Mouse (Mus musculus) cerebellum, adult 2 months (tissue): Measurements from ENCODE around the gene Wfdc6a. TPM values are rescaled to one million over a fixed set of nuclear protein-coding genes. Genes with fewer than 3 reads are reported as not detected.

Source experiments
- DNase-seq, 2 experiments: peaks; one replicate each; pipeline ENCODE4 v3.0.0; 2021
- H3K27ac ChIP-seq: fragments of 200-500 bp; 2 replicates; pipeline ENCODE4 v1.5.1; 2012; ENCODE audit warnings: low read length, control low read depth, inconsistent platforms; ENCODE audit not compliant: insufficient read depth
- H3K27me3 ChIP-seq: fragments of 200-500 bp; 2 replicates; pipeline ENCODE4 v1.6.1; 2012; ENCODE audit warnings: inconsistent platforms, mild to moderate bottlenecking, low read length, moderate library complexity; ENCODE audit not compliant: control insufficient read depth, insufficient read depth
- H3K4me1 ChIP-seq: fragments of 200-500 bp; 2 replicates; pipeline ENCODE4 v1.6.1; 2011; ENCODE audit warnings: low read length; ENCODE audit not compliant: control insufficient read depth, insufficient read depth
- H3K4me3 ChIP-seq: fragments of 200-500 bp; replicated peaks from 2 replicates; pipeline ENCODE3; 2011; ENCODE audit warnings: mild to moderate bottlenecking, low read depth, low read length, control low read depth; ENCODE audit not compliant: insufficient read depth
- CTCF ChIP-seq: fragments of 200-500 bp; IDR thresholded peaks from 2 replicates; pipeline ENCODE4 v1.5.1; 2011; ENCODE audit warnings: low read depth, mild to moderate bottlenecking, control low read depth, low read length, moderate library complexity, borderline replicate concordance; ENCODE audit not compliant: insufficient read depth
- POLR2A ChIP-seq: fragments of 200-500 bp; IDR thresholded peaks from 2 replicates; pipeline ENCODE4 v1.6.1; 2011; ENCODE audit warnings: low read length, control low read depth, borderline replicate concordance; ENCODE audit not compliant: insufficient read depth
- WGBS: fragments of 180-500 bp; shearing (Covaris S2); methylation state at CpG from one replicate; pipeline ENCODE4 v1.1.7; 2018; 5-methylcytosine and 5-hydroxymethylcytosine counted together
- polyA plus RNA-seq: library from polyadenylated mRNA; depleted of rRNA; stranded (reverse); fragments of >200 nt; gene quantifications from 2 replicates; pipeline ENCODE4 v1.2.3, GENCODE M21; 2012; rRNA removed

Wfdc6a gene
- polyA plus RNA-seq, 1 experiment = not detected

- H3K4me1 ChIP-seq = no peaks in the 10 kb centered on the region
- H3K27me3 ChIP-seq = no peaks in the 10 kb centered on the region
- no peak overlapping the region for H3K4me3 ChIP-seq
- H3K27ac ChIP-seq = no peak overlapping the region
- 73% methylated on average over 2 of the region's 2 CpGs for WGBS
- no peak for DNase-seq
- TF ChIP-seq POLR2A (no peak), CTCF (no peak)
Observed at GRCm38 (mm10) chr2:164543745-164544144, 41.5 kb downstream of the Wfdc6a start.

- H3K4me3 ChIP-seq = no peak overlapping the region
- no peaks in the 10 kb centered on the region for H3K27me3 ChIP-seq
- whole genome bisulfite sequencing = 79% methylated on average over 7 of the region's 7 CpGs
- TF ChIP-seq POLR2A (no peak), CTCF (no peak)
- DNase-seq = no peak
- H3K4me1 ChIP-seq = no peaks in the 10 kb centered on the region
- no peak overlapping the region for H3K27ac ChIP-seq
Observed at GRCm38 (mm10) chr2:164542598-164542997, 42.6 kb downstream of the Wfdc6a start.

- H3K4me3 ChIP-seq = no peak overlapping the region
- H3K4me1 ChIP-seq = no peaks in the 10 kb centered on the region
- no peaks in the 10 kb centered on the region for H3K27me3 ChIP-seq
- TF ChIP-seq CTCF (no peak), POLR2A (no peak)
- 36% methylated on average over 5 of the region's 5 CpGs for WGBS
- no peak overlapping the region for H3K27ac ChIP-seq
- DNase-seq = no peak
Observed at GRCm38 (mm10) chr2:164542132-164542531, 43.1 kb downstream of the Wfdc6a start.

GRCm38 (mm10) chr2:164540652-164541427 is 44.4 kb downstream of the Wfdc6a start:
- H3K27me3 ChIP-seq = no peaks in the 10 kb centered on the region
- no peaks in the 10 kb centered on the region for H3K4me1 ChIP-seq
- WGBS = 18% methylated on average over 8 of the region's 8 CpGs
- no peak overlapping the region for H3K27ac ChIP-seq
- no peak for TF ChIP-seq POLR2A
- TF ChIP-seq CTCF = no peak
- no peak for DNase-seq
- H3K4me3 ChIP-seq = no peak overlapping the region

GRCm38 (mm10) chr2:164537003-164537402 is 48.2 kb downstream of the Wfdc6a start:
- no peaks in the 10 kb centered on the region for H3K4me1 ChIP-seq
- H3K4me3 ChIP-seq = no peak overlapping the region
- 69% methylated on average over 4 of the region's 4 CpGs for WGBS
- no peaks in the 10 kb centered on the region for H3K27me3 ChIP-seq
- no peak for DNase-seq
- TF ChIP-seq CTCF (no peak), POLR2A (no peak)
- no peak overlapping the region for H3K27ac ChIP-seq

- 81% methylated on average over 10 of the region's 10 CpGs for WGBS
- Histone ChIP-seq H3K27me3 (no peaks in the 10 kb centered on the region), H3K4me3 (no peak overlapping the region), H3K4me1 (no peaks in the 10 kb centered on the region), H3K27ac (no peak overlapping the region)
- TF ChIP-seq POLR2A = no peak
- TF ChIP-seq CTCF = no peak
- no peak for DNase-seq
Observed at GRCm38 (mm10) chr2:164534315-164534714, 50.9 kb downstream of the Wfdc6a start.

- Histone ChIP-seq H3K27ac (no peak overlapping the region), H3K27me3 (no peaks in the 10 kb centered on the region), H3K4me3 (no peak overlapping the region), H3K4me1 (no peaks in the 10 kb centered on the region)
- peak; percentile 57 to 73 for DNase-seq
- TF ChIP-seq POLR2A = no peak
- TF ChIP-seq CTCF = peak; percentile 86
- WGBS = 9% methylated on average over 3 of the region's 3 CpGs
Observed at GRCm38 (mm10) chr2:164531169-164531568, 54.1 kb downstream of the Wfdc6a start.

Other genes starting within 250 kb of the Wfdc6a start
- 0.80 TPM in 1 of 2 replicates, not detected in the other for gene Slpi, start 196.4 kb downstream of the Wfdc6a start, polyA plus RNA-seq
- gene Rbpjl, start 182.3 kb downstream of the Wfdc6a start, polyA plus RNA-seq = 0.34 and 0.36 TPM in 2 replicates
- 5.5 and 5.9 TPM in 2 replicates for gene Matn4, start 180.3 kb downstream of the Wfdc6a start, polyA plus RNA-seq
- 65.7 and 69.5 TPM in 2 replicates for gene Sdc4, start 141.6 kb downstream of the Wfdc6a start, polyA plus RNA-seq
- gene Sys1, start 128.5 kb downstream of the Wfdc6a start, polyA plus RNA-seq = 73.7 and 75.4 TPM in 2 replicates
- 16.7 and 21.0 TPM in 2 replicates for gene Gm20458, start 124.5 kb downstream of the Wfdc6a start, polyA plus RNA-seq
- gene Trp53tg5, start 111.7 kb downstream of the Wfdc6a start, polyA plus RNA-seq = not detected in 2 replicates
- 428 and 462 TPM in 2 replicates for gene Dbndd2, start 99.3 kb downstream of the Wfdc6a start, polyA plus RNA-seq
- gene Pigt, start 87.9 kb downstream of the Wfdc6a start, polyA plus RNA-seq = 103 and 109 TPM in 2 replicates
- 0.87 and 2.1 TPM in 2 replicates for gene Wfdc2, start 23.0 kb downstream of the Wfdc6a start, polyA plus RNA-seq
- not detected in 2 replicates for gene Spint3, start 12.0 kb downstream of the Wfdc6a start, polyA plus RNA-seq
- gene Eppin, start 8.1 kb upstream of the Wfdc6a start, polyA plus RNA-seq = not detected in 2 replicates
- gene Wfdc6b, start 28.1 kb upstream of the Wfdc6a start, polyA plus RNA-seq = 0.11 and 0.20 TPM in 2 replicates
- 0.06 TPM in 1 of 2 replicates, not detected in the other for gene Wfdc8, start 28.2 kb upstream of the Wfdc6a start, polyA plus RNA-seq
- not detected in 2 replicates for gene Wfdc16, start 53.3 kb upstream of the Wfdc6a start, polyA plus RNA-seq
- gene Wfdc10, start 70.6 kb upstream of the Wfdc6a start, polyA plus RNA-seq = not detected in 2 replicates
- gene Wfdc9, start 71.1 kb upstream of the Wfdc6a start, polyA plus RNA-seq = not detected in 2 replicates
- not detected in 2 replicates for gene Wfdc11, start 88.6 kb upstream of the Wfdc6a start, polyA plus RNA-seq
- gene Wfdc13, start 99.7 kb upstream of the Wfdc6a start, polyA plus RNA-seq = not detected in 2 replicates
- not detected in 2 replicates for gene Spint4, start 113.1 kb upstream of the Wfdc6a start, polyA plus RNA-seq
- gene Spint5, start 129.9 kb upstream of the Wfdc6a start, polyA plus RNA-seq = not detected in 2 replicates
- gene Wfdc3, start 160.5 kb upstream of the Wfdc6a start, polyA plus RNA-seq = 0.84 and 0.93 TPM in 2 replicates
- gene Dnttip1, start 160.5 kb upstream of the Wfdc6a start, polyA plus RNA-seq = 43.1 and 44.3 TPM in 2 replicates
- gene Ube2c, start 184.5 kb upstream of the Wfdc6a start, polyA plus RNA-seq = 0.55 and 1.0 TPM in 2 replicates
- gene Tnnc2, start 194.5 kb upstream of the Wfdc6a start, polyA plus RNA-seq = 0.57 and 0.62 TPM in 2 replicates
- 70.7 and 70.8 TPM in 2 replicates for gene Snx21, start 200.4 kb upstream of the Wfdc6a start, polyA plus RNA-seq
- gene Acot8, start 219.4 kb upstream of the Wfdc6a start, polyA plus RNA-seq = 36.5 and 39.3 TPM in 2 replicates
- gene Zswim3, start 219.7 kb upstream of the Wfdc6a start, polyA plus RNA-seq = 7.6 and 8.1 TPM in 2 replicates
- gene Zswim1, start 237.2 kb upstream of the Wfdc6a start, polyA plus RNA-seq = 19.4 and 20.0 TPM in 2 replicates
- gene Spata25, start 243.1 kb upstream of the Wfdc6a start, polyA plus RNA-seq = 0.25 and 0.30 TPM in 2 replicates
- 177 and 191 TPM in 2 replicates for gene Ctsa, start 247.4 kb upstream of the Wfdc6a start, polyA plus RNA-seq
- gene Neurl2, start 248.0 kb upstream of the Wfdc6a start, polyA plus RNA-seq = 6.1 and 6.3 TPM in 2 replicates